15 mouse cellular contexts compared by ENCODE assay signal in genomic region chr6:41046553-41046952, GRCm38 (mm10). TPM values are rescaled to one million over a fixed set of nuclear protein-coding genes. Genes with fewer than 3 reads are reported as not detected.
DNase-seq lines count a peak whose midpoint lies in the region; ATAC-seq and TF ChIP-seq lines count a peak whose summit lies in the region.
"Had no signal": no experiment of that assay in that cellular context is flagged by ENCODE, and none has a peak within 500 bp of the region (broad histone marks: within the 10 kb centered on the region; RNA-seq: fewer than 3 reads in every experiment).

No protein-coding gene starts in this region.

- no peak for DNase-seq in lung, embryonic 14.5 days
- no peak for DNase-seq in lung, postnatal 25 days (ENCODE audit: low spot score)
- no peak for DNase-seq in G1E (ENCODE audit: low spot score)
- no peak for DNase-seq in stomach, postnatal 0 days (ENCODE audit: low spot score)
- no peak for DNase-seq in urinary bladder, postnatal 14 days (ENCODE audit: low spot score)
- DNase-seq in cerebellum, adult 9-11 months = no peak
- DNase-seq: cerebellum, postnatal 36 days; kidney, postnatal 36 days; lung, adult 2 months had no signal

- TF ChIP-seq EP300 in stomach, postnatal 0 days (optimal IDR thresholded peaks at IDR 0.05) = no peak

- no peak overlapping the region for H3K4me2 ChIP-seq in lung, embryonic 14.5 days
- H3K4me2 ChIP-seq in stomach, postnatal 0 days (replicated peaks; ENCODE audit: low read depth) = no peak overlapping the region
- H3K4me2 ChIP-seq: heart, embryonic 12.5 days; hindbrain, embryonic 15.5 days; midbrain, embryonic 15.5 days had no signal

- no peaks in the 10 kb centered on the region for H3K9me3 ChIP-seq in lung, embryonic 14.5 days (ENCODE audit: low read depth, low read length)
- no peaks in the 10 kb centered on the region for H3K9me3 ChIP-seq in G1E (replicated peaks)
- no peaks in the 10 kb centered on the region for H3K9me3 ChIP-seq in stomach, postnatal 0 days (ENCODE audit: control insufficient read depth, low read length)
- H3K9me3 ChIP-seq: heart, embryonic 12.5 days; hindbrain, embryonic 15.5 days; midbrain, embryonic 15.5 days had no signal

- no peaks in the 10 kb centered on the region for H3K4me1 ChIP-seq in lung, embryonic 14.5 days (ENCODE audit: insufficient read depth)
- no peaks in the 10 kb centered on the region for H3K4me1 ChIP-seq in G1E (ENCODE audit: insufficient read depth, low read depth, low read length)
- no peaks in the 10 kb centered on the region for H3K4me1 ChIP-seq in stomach, postnatal 0 days (replicated peaks; ENCODE audit: control insufficient read depth, insufficient read depth)
- H3K4me1 ChIP-seq: heart, embryonic 12.5 days; hindbrain, embryonic 15.5 days; midbrain, embryonic 15.5 days had no signal

- peak; percentile 15; the same call in 1 of the 2 replicates for TF ChIP-seq CTCF in lung, embryonic 14.5 days (IDR thresholded peaks at IDR 0.05; ENCODE audit: low read depth)
- peak; percentile 51 for TF ChIP-seq CTCF in G1E (IDR thresholded peaks at IDR 0.05; ENCODE audit: low read depth, low read length)
- peak; percentile 55 for TF ChIP-seq CTCF in stomach, postnatal 0 days (IDR thresholded peaks at IDR 0.05; ENCODE audit: low read depth)

- WGBS in lung, embryonic 14.5 days = 50% methylated on average over 2 of the region's 2 CpGs
- 54% methylated on average over 2 of the region's 2 CpGs for WGBS in stomach, postnatal 0 days

- no peak overlapping the region for H3K4me3 ChIP-seq in lung, embryonic 14.5 days (ENCODE audit: low read depth, low read length)
- H3K4me3 ChIP-seq in G1E (ENCODE audit: low read depth, low read length) = no peak overlapping the region
- no peak overlapping the region for H3K4me3 ChIP-seq in stomach, postnatal 0 days (ENCODE audit: low read depth, low read length)
- H3K4me3 ChIP-seq: heart, embryonic 12.5 days; hindbrain, embryonic 15.5 days; midbrain, embryonic 15.5 days had no signal

- H3K27me3 ChIP-seq in lung, embryonic 14.5 days (ENCODE audit: insufficient read depth, low read length) = no peaks in the 10 kb centered on the region
- 0 out of 2 replicates have a peak, but pooled peaks cover 2% of the 10 kb centered on the region for H3K27me3 ChIP-seq in G1E (ENCODE audit: insufficient read depth, low read length)
- no peaks in the 10 kb centered on the region for H3K27me3 ChIP-seq in stomach, postnatal 0 days (ENCODE audit: control insufficient read depth, insufficient read depth, low read length)
- H3K27me3 ChIP-seq: heart, embryonic 12.5 days; hindbrain, embryonic 15.5 days; midbrain, embryonic 15.5 days had no signal

- no peaks in the 10 kb centered on the region for H3K36me3 ChIP-seq in lung, embryonic 14.5 days (ENCODE audit: insufficient read depth)
- no peaks in the 10 kb centered on the region for H3K36me3 ChIP-seq in G1E (replicated peaks)
- no peaks in the 10 kb centered on the region for H3K36me3 ChIP-seq in stomach, postnatal 0 days (ENCODE audit: control insufficient read depth, insufficient read depth, low read length)
- H3K36me3 ChIP-seq: heart, embryonic 12.5 days; hindbrain, embryonic 15.5 days; midbrain, embryonic 15.5 days had no signal

- no peak overlapping the region for H3K27ac ChIP-seq in lung, embryonic 14.5 days (ENCODE audit: low read depth)
- no peak overlapping the region for H3K27ac ChIP-seq in stomach, postnatal 0 days (replicated peaks)
- H3K27ac ChIP-seq: hindbrain, embryonic 15.5 days; midbrain, embryonic 15.5 days had no signal

- ATAC-seq in lung, embryonic 14.5 days (ENCODE audit: insufficient read depth) = no peak
- no peak for ATAC-seq in G1E (ENCODE audit: extremely low read depth, insufficient number of reproducible peaks, low FRiP score, poor library complexity, severe bottlenecking)
- peak; percentile 57; the same call in 1 of the 2 replicates for ATAC-seq in common myeloid progenitor, adult 5-6 weeks (replicated peaks; ENCODE audit: low read depth, poor library complexity, severe bottlenecking)
- ATAC-seq in stomach, postnatal 0 days (ENCODE audit: low FRiP score, low TSS enrichment) = no peak
- no peak for ATAC-seq in monocyte, adult 5-6 weeks (replicated peaks; ENCODE audit: insufficient number of reproducible peaks, low FRiP score, low TSS enrichment, poor library complexity, severe bottlenecking)
- ATAC-seq: midbrain, embryonic 15.5 days had no signal

- no peak overlapping the region for H3K9ac ChIP-seq in lung, embryonic 14.5 days
- H3K9ac ChIP-seq in stomach, postnatal 0 days (ENCODE audit: low read length) = no peak overlapping the region
- H3K9ac ChIP-seq: heart, embryonic 12.5 days; hindbrain, embryonic 15.5 days; midbrain, embryonic 15.5 days had no signal

RNA-seq across cellular contexts. Expression of gene 2210010C04Rik, which starts 11.2 kb away (rescaled TPM):
- polyA plus RNA-seq in lung, embryonic 14.5 days (2014; fragmentation: Nextera tagmentation; extraction: Ambion mirVana) = not detected in 2 replicates
- total RNA-seq in G1E (2014; fragmentation: Nextera tagmentation) (not detected in 2 replicates), G1E (2017) (not detected in 2 replicates)
- not detected in 2 replicates for polyA plus RNA-seq in G1E (2012)
- total RNA-seq in common myeloid progenitor, adult 5-6 weeks (2017) = not detected in 2 replicates
- polyA plus RNA-seq in stomach, postnatal 0 days (2015; fragmentation: Nextera tagmentation; extraction: Ambion mirVana) = 1.0 and 1.4 TPM in 2 replicates
- total RNA-seq in monocyte, adult 5-6 weeks (2017) = not detected in 3 replicates
- total RNA-seq: left cerebral cortex, postnatal 25 days had no signal
- polyA plus RNA-seq: heart, embryonic 12.5 days; hindbrain, embryonic 15.5 days; midbrain, embryonic 15.5 days had no signal

RNA-seq across cellular contexts. Expression of gene Gm2663, which starts 47.3 kb away (rescaled TPM):
- polyA plus RNA-seq in lung, embryonic 14.5 days (2014; fragmentation: Nextera tagmentation; extraction: Ambion mirVana) = not detected in 2 replicates
- not detected in 2 replicates for total RNA-seq in G1E (2014; fragmentation: Nextera tagmentation)
- total RNA-seq in G1E (2017) = not detected in 2 replicates
- polyA plus RNA-seq in G1E (2012) = not detected in 2 replicates
- total RNA-seq in common myeloid progenitor, adult 5-6 weeks (2017) = not detected in 2 replicates
- polyA plus RNA-seq in stomach, postnatal 0 days (2015; fragmentation: Nextera tagmentation; extraction: Ambion mirVana) = 0.23 and 0.57 TPM in 2 replicates
- total RNA-seq in monocyte, adult 5-6 weeks (2017) = not detected in 3 replicates
- total RNA-seq: left cerebral cortex, postnatal 25 days had no signal
- polyA plus RNA-seq: hindbrain, embryonic 15.5 days; lung, adult 2 months; midbrain, embryonic 15.5 days had no signal
